Mouse (Mus musculus): Measurements from ENCODE around the gene Tnni3k.

- no peak for TF ChIP-seq GATA1 (IDR thresholded peaks at IDR 0.05; ENCODE audit: borderline replicate concordance, low read length)
- no peak for TF ChIP-seq FLI1 (IDR thresholded peaks at IDR 0.05; ENCODE audit: low read length)
These were observed 229.5 kb downstream of the Tnni3k start for GRCm38 (mm10) chr3:154825739-154826138.
